Mouse (Mus musculus): ENCODE measurements around the gene Dnaja3. TPM values are rescaled to one million over a fixed set of nuclear protein-coding genes. Genes with fewer than 3 reads are reported as not detected.

The Dnaja3 gene
- polyA plus RNA-seq, 1 experiment, result 18.3 TPM

DNA sequence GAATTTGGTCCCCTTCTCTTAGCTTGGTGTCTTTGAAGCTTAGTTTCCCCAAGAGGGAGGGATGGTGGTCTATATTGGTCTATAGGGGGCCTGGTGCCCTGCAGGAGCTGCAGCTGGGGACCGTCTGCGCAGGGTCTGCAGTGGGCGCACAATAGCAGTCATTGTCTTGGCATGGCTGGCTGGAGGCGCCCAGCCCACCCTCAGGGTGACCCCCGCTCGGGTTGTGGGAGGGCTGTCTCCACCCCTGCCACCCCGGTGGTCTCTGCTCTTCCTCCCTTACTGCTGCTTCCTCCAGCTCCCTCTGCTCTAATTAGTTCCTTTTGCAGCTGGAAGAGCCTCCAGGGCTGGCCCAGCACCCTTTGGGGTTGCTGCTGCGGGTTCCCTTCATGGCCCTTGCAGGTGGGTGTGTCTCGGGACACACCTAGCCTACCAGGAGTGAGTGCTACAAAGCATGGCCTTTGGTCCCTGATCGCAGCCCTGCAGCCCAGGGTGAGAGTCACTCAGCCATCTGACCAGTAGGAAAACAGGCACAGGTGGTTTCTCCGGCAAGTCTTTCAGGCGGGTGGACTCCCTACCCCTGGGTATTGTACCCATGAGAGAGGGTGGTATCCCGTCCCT lies 34.2 kb upstream of the Dnaja3 start:
- H3K27me3 ChIP-seq (ENCODE audit: control insufficient read depth, insufficient read depth, low read length), result no peaks in the 10 kb centered on the region
- WGBS, result 86% methylated on average over 13 of the region's 13 CpGs

DNA sequence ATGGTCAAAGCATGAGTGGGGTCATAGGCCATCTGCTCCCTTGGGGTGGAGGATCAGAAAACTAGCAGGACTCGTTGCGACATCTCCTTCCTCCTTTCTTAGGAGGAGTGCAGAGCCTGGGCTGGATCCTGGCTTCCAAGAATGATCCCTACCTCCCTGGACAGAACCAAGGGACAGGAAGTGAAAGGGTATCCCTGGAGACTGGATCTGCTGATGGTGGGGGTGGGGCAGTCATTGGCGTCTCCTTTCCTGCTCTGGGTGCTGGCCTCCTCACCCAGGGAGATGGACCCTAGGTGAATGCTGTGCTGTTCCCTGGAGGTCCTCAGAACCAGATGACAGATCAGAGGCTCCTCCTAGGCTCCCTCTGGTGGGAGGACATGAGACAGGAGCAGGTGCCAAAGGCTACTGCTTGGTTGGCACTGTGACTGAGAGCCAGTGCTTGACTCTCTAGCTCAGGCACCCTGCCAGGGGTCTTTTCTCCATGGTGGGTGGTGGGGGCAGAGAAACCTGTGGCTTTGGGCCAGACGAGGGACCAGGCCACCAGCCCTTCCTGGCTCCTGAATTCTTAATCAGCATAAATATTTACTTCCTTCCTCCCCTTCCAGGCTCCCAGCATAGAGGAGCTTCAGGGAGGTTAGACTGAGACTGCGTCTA lies 33.2 kb upstream of the Dnaja3 start:
- no peak overlapping the region for H3K4me3 ChIP-seq (ENCODE audit: control insufficient read depth, insufficient read depth, low read length)
- no peak for DNase-seq
- no peak overlapping the region for H3K27ac ChIP-seq (ENCODE audit: control insufficient read depth, insufficient read depth, low read length)
- WGBS, result 66% methylated on average over 5 of the region's 5 CpGs
- H3K36me3 ChIP-seq (ENCODE audit: control insufficient read depth, insufficient read depth, low read length), result no peaks in the 10 kb centered on the region
- no peaks in the 10 kb centered on the region for H3K4me1 ChIP-seq (replicated peaks; ENCODE audit: control insufficient read depth, insufficient read depth, low read length)
- H3K27me3 ChIP-seq (ENCODE audit: control insufficient read depth, insufficient read depth, low read length), result no peaks in the 10 kb centered on the region
- no peak for TF ChIP-seq CTCF (IDR thresholded peaks at IDR 0.05; ENCODE audit: borderline replicate concordance, control insufficient read depth, extremely low read depth, insufficient read depth, low read length, poor library complexity)
- TF ChIP-seq POLR2A (IDR thresholded peaks at IDR 0.05; ENCODE audit: control insufficient read depth, extremely low read depth, insufficient read depth, low read length, poor library complexity), result no peak

More for the DNA sequence above, 34.2 kb upstream of the Dnaja3 start:
- H3K27ac ChIP-seq (ENCODE audit: control insufficient read depth, insufficient read depth, low read length), result no peak overlapping the region
- DNase-seq, result no peak
- no peak overlapping the region for H3K4me3 ChIP-seq (ENCODE audit: control insufficient read depth, insufficient read depth, low read length)
- no peaks in the 10 kb centered on the region for H3K36me3 ChIP-seq (ENCODE audit: control insufficient read depth, insufficient read depth, low read length)
- TF ChIP-seq CTCF (IDR thresholded peaks at IDR 0.05; ENCODE audit: borderline replicate concordance, control insufficient read depth, extremely low read depth, insufficient read depth, low read length, poor library complexity), result no peak
- TF ChIP-seq POLR2A (IDR thresholded peaks at IDR 0.05; ENCODE audit: control insufficient read depth, extremely low read depth, insufficient read depth, low read length, poor library complexity), result no peak
- no peaks in the 10 kb centered on the region for H3K4me1 ChIP-seq (replicated peaks; ENCODE audit: control insufficient read depth, insufficient read depth, low read length)

- Histone ChIP-seq H3K27me3 (ENCODE audit: control insufficient read depth, insufficient read depth, low read length) (no peaks in the 10 kb centered on the region), H3K4me1 (replicated peaks; ENCODE audit: control insufficient read depth, insufficient read depth, low read length) (no peaks in the 10 kb centered on the region), H3K36me3 (ENCODE audit: control insufficient read depth, insufficient read depth, low read length) (no peaks in the 10 kb centered on the region), H3K27ac (ENCODE audit: control insufficient read depth, insufficient read depth, low read length) (no peak overlapping the region), H3K4me3 (ENCODE audit: control insufficient read depth, insufficient read depth, low read length) (no peak overlapping the region)
- whole genome bisulfite sequencing, result 62% methylated on average over 9 of the region's 9 CpGs
- DNase-seq, result peak; percentile 85
- TF ChIP-seq CTCF (IDR thresholded peaks at IDR 0.05; ENCODE audit: borderline replicate concordance, control insufficient read depth, extremely low read depth, insufficient read depth, low read length, poor library complexity) (peak; percentile 98), POLR2A (IDR thresholded peaks at IDR 0.05; ENCODE audit: control insufficient read depth, extremely low read depth, insufficient read depth, low read length, poor library complexity) (no peak)
Observed at GRCm38 (mm10) chr16:4607818-4608531, 31.8 kb upstream of the Dnaja3 start.

- TF ChIP-seq POLR2A (IDR thresholded peaks at IDR 0.05; ENCODE audit: control insufficient read depth, extremely low read depth, insufficient read depth, low read length, poor library complexity) (no peak), CTCF (IDR thresholded peaks at IDR 0.05; ENCODE audit: borderline replicate concordance, control insufficient read depth, extremely low read depth, insufficient read depth, low read length, poor library complexity) (no peak)
- 94% methylated on average over 19 of the region's 19 CpGs for WGBS
- no peak for DNase-seq
- H3K36me3 ChIP-seq (ENCODE audit: control insufficient read depth, insufficient read depth, low read length), result no peaks in the 10 kb centered on the region
- no peak overlapping the region for H3K4me3 ChIP-seq (ENCODE audit: control insufficient read depth, insufficient read depth, low read length)
- no peaks in the 10 kb centered on the region for H3K27me3 ChIP-seq (ENCODE audit: control insufficient read depth, insufficient read depth, low read length)
- no peaks in the 10 kb centered on the region for H3K4me1 ChIP-seq (replicated peaks; ENCODE audit: control insufficient read depth, insufficient read depth, low read length)
- H3K27ac ChIP-seq (ENCODE audit: control insufficient read depth, insufficient read depth, low read length), result no peak overlapping the region
Observed at GRCm38 (mm10) chr16:4608532-4609059, 31.2 kb upstream of the Dnaja3 start.

DNA sequence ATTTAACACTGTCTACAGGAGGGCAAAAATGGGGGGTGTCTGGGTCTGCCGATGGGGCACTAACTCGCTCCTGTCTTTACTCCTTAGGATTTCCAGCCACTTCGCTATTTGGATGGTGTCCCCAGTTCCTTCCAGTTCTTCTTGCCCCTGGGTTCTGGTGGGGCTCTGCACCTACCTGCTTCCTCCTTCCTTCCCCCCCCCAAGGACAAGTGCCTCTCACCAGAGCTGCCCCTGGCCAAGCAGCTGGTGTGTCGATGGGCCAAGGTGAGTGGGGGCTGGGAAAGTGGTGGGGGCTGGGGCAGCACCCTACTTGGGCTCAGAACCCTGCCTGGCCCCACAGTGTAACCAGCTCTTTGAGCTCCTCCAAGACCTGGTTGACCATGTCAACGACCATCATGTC lies 28.6 kb upstream of the Dnaja3 start:
- TF ChIP-seq CTCF (IDR thresholded peaks at IDR 0.05; ENCODE audit: borderline replicate concordance, control insufficient read depth, extremely low read depth, insufficient read depth, low read length, poor library complexity), result no peak
- no peaks in the 10 kb centered on the region for H3K27me3 ChIP-seq (ENCODE audit: control insufficient read depth, insufficient read depth, low read length)
- no peak overlapping the region for H3K4me3 ChIP-seq (ENCODE audit: control insufficient read depth, insufficient read depth, low read length)
- H3K4me1 ChIP-seq (replicated peaks; ENCODE audit: control insufficient read depth, insufficient read depth, low read length), result no peaks in the 10 kb centered on the region
- H3K27ac ChIP-seq (ENCODE audit: control insufficient read depth, insufficient read depth, low read length), result no peak overlapping the region
- H3K36me3 ChIP-seq (ENCODE audit: control insufficient read depth, insufficient read depth, low read length), result peaks cover 7% of the 10 kb centered on the region; the same call in 1 of the 2 replicates
- 95% methylated on average over 5 of the region's 5 CpGs for WGBS
- no peak for DNase-seq

- H3K36me3 ChIP-seq (ENCODE audit: control insufficient read depth, insufficient read depth, low read length), result peaks cover 7% of the 10 kb centered on the region; the same call in 1 of the 2 replicates
- no peak for DNase-seq
Observed at GRCm38 (mm10) chr16:4611676-4612075, 28.1 kb upstream of the Dnaja3 start.

More at GRCm38 (mm10) chr16:4611676-4612075, 28.1 kb upstream of the Dnaja3 start:
- TF ChIP-seq CTCF (IDR thresholded peaks at IDR 0.05; ENCODE audit: borderline replicate concordance, control insufficient read depth, extremely low read depth, insufficient read depth, low read length, poor library complexity) (no peak), POLR2A (IDR thresholded peaks at IDR 0.05; ENCODE audit: control insufficient read depth, extremely low read depth, insufficient read depth, low read length, poor library complexity) (no peak)
- H3K4me3 ChIP-seq (ENCODE audit: control insufficient read depth, insufficient read depth, low read length), result no peak overlapping the region
- H3K27me3 ChIP-seq (ENCODE audit: control insufficient read depth, insufficient read depth, low read length), result no peaks in the 10 kb centered on the region
- no peak overlapping the region for H3K27ac ChIP-seq (ENCODE audit: control insufficient read depth, insufficient read depth, low read length)
- H3K4me1 ChIP-seq (replicated peaks; ENCODE audit: control insufficient read depth, insufficient read depth, low read length), result no peaks in the 10 kb centered on the region
- WGBS, result 86% methylated on average over 7 of the region's 7 CpGs

Measured in thymus, adult 2 months (tissue).